Mouse (Mus musculus) spleen, adult 2 months (tissue): ENCODE data around the gene Ech1.

Experiments used
- CTCF ChIP-seq: fragments of 200-500 bp; IDR thresholded peaks from 2 replicates; pipeline ENCODE4 v1.5.1; 2011; ENCODE audit warnings: mild to moderate bottlenecking, inconsistent platforms; ENCODE audit not compliant: insufficient read depth, insufficient read length, insufficient replicate concordance; ENCODE audit errors: extremely low read depth
- POLR2A ChIP-seq: fragments of 200-500 bp; IDR thresholded peaks from 2 replicates; pipeline ENCODE4 v1.6.1; 2011; ENCODE audit warnings: low read depth, low read length, inconsistent platforms

DNA sequence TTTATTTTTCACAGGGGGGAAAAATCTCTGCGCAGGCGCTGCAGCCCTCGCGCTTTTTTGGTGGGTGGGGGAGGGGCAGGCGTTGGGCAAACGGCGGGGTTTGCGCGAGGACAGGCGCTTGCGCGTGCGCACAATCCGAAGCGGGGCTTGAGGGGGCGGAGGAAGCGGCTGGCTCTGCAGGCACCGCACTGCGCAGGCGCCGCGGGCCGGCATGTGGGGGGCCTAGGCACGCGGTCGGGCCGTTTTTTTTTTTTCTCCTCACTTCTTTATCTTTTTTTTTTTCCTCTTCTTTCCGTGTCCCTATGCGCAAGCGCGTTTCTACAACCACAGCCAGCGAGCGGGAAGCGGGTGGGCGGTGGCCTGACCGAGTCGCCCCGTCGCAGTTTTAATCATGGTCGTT, 13.8 kb upstream of the Ech1 start:
- TF ChIP-seq CTCF (no peak), POLR2A (no peak)
